Mouse (Mus musculus) adrenal gland, postnatal 36 days (tissue): ENCODE measurements around the gene Rnls. TPM values are rescaled to one million over a fixed set of nuclear protein-coding genes. Genes with fewer than 3 reads are reported as not detected.

Experiments
- DNase-seq, 2 experiments: peaks; one replicate each; pipeline ENCODE4 v3.0.0; 2021; ENCODE audit warnings: mixed read lengths in 1 of 2
- microRNA-seq: library from miRNA; unstranded; fragments of <30 nt; microRNA quantifications from one replicate; pipeline ENCODE4 v1.2.0, GENCODE M21; 2021
- total RNA-seq, 2 experiments: library from RNA; stranded (reverse); gene quantifications; 2 replicates each; pipeline ENCODE4 v1.2.3; 2021

Rnls gene
- total RNA-seq, 2 experiments from 2014 or later, result 3.8 to 4.3 TPM

GRCm38 (mm10) chr19:33102783-33103139, 289.3 kb downstream of the Rnls start:
- no peak for DNase-seq

GRCm38 (mm10) chr19:33102008-33102782, 289.9 kb downstream of the Rnls start:
- DNase-seq, result no peak

GRCm38 (mm10) chr19:33101093-33102007, 290.7 kb downstream of the Rnls start:
- DNase-seq, result peak; percentile 18 to 40

- no peak for DNase-seq
Measured at GRCm38 (mm10) chr19:33100598-33100997, 291.5 kb downstream of the Rnls start.

GRCm38 (mm10) chr19:33100031-33100430, 292.1 kb downstream of the Rnls start:
- DNase-seq, result peak; percentile 30 to 52

- no peak for DNase-seq
Measured at GRCm38 (mm10) chr19:33099201-33099788, 292.8 kb downstream of the Rnls start.

- no peak for DNase-seq
Measured at GRCm38 (mm10) chr19:33097691-33098090, 294.4 kb downstream of the Rnls start.

GRCm38 (mm10) chr19:33096581-33096980, 295.5 kb downstream of the Rnls start:
- DNase-seq, result no peak

- DNase-seq, result no peak
Measured at GRCm38 (mm10) chr19:33092575-33092974, 299.5 kb downstream of the Rnls start.

- DNase-seq, result no peak
Measured at GRCm38 (mm10) chr19:33091324-33091723, 300.8 kb downstream of the Rnls start.

- DNase-seq, result no peak
Measured at GRCm38 (mm10) chr19:33088868-33089267, 303.2 kb downstream of the Rnls start.

GRCm38 (mm10) chr19:33087961-33088360, 304.1 kb downstream of the Rnls start:
- no peak for DNase-seq

Small RNA genes within 50 kb of the gene (microRNA-seq; reads per million reads assigned to microRNA genes)
- 1.7 reads per million for gene Mir3970

Other genes with a start within 250 kb of the Rnls start
- under 1 TPM; 0.13 to 0.33 TPM for gene Lipo4, start 125.5 kb upstream of the Rnls start, total RNA-seq
- gene Gm8978, start 233.0 kb upstream of the Rnls start, total RNA-seq, result not detected